Comparison of ENCODE assay signal across 13 mouse cellular contexts in the genomic region with DNA sequence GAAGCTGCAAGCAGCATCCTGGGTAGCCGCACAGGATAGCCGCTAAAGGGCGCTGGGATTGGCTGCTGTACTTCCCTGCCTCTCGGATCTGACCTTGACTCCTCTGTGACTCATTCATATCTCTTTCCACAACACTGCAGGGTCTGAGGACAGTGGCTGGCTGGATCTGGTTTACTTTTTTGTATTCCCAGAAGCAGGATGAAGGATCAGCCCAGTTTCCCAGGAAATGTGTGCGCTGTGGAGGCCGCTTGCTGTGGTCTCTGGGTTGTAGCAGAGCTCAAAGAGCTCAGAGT. TPM values are rescaled to one million over a fixed set of nuclear protein-coding genes. Genes with fewer than 3 reads are reported as not detected.
A peak's percentile ranks its signal among the peaks of the same experiment; 100 is the strongest.
DNase-seq lines count a peak whose midpoint lies in the region; ATAC-seq and TF ChIP-seq lines count a peak whose summit lies in the region.
"Had no signal": no experiment of that assay in that cellular context is flagged by ENCODE, and none has a peak within 500 bp of the region (broad histone marks: within the 10 kb centered on the region; RNA-seq: fewer than 3 reads in every experiment).

No protein-coding gene starts in this region.

- no peak overlapping the region for H3K27ac ChIP-seq in lung, embryonic 14.5 days (ENCODE audit: low read depth)
- no peak overlapping the region for H3K27ac ChIP-seq in ES-Bruce4 (ENCODE audit: insufficient read depth, low read length)
- no peak overlapping the region for H3K27ac ChIP-seq in liver, embryonic 11.5 days (ENCODE audit: low read depth, low read length)
- H3K27ac ChIP-seq: forebrain, embryonic 10.5 days; heart, embryonic 10.5 days; macrophage had no signal

- peak; percentile 74 for TF ChIP-seq EP300 in ES-Bruce4 (IDR thresholded peaks at IDR 0.05; ENCODE audit: insufficient read depth, low read depth, low read length)

- peak; percentile 39; the same call in 1 of the 2 replicates for ATAC-seq in lung, embryonic 14.5 days (ENCODE audit: insufficient read depth)
- 0 out of 2 replicates have a peak, but pooled peaks have one; percentile 18 for ATAC-seq in liver, embryonic 11.5 days (replicated peaks; ENCODE audit: low FRiP score)

- no peak overlapping the region for H3K4me2 ChIP-seq in lung, embryonic 14.5 days
- no peak overlapping the region for H3K4me2 ChIP-seq in liver, embryonic 11.5 days

- H3K9me3 ChIP-seq in lung, embryonic 14.5 days (ENCODE audit: low read depth, low read length) = no peaks in the 10 kb centered on the region
- H3K9me3 ChIP-seq in ES-Bruce4 (replicated peaks; ENCODE audit: control insufficient read depth, insufficient read depth, low read length, poor library complexity, severe bottlenecking) = no peaks in the 10 kb centered on the region
- H3K9me3 ChIP-seq in liver, embryonic 11.5 days (ENCODE audit: control insufficient read depth, low read length) = no peaks in the 10 kb centered on the region
- H3K9me3 ChIP-seq: forebrain, embryonic 10.5 days; heart, embryonic 10.5 days had no signal

- no peak overlapping the region for H3K4me3 ChIP-seq in lung, embryonic 14.5 days (ENCODE audit: low read depth, low read length)
- H3K4me3 ChIP-seq in lung, adult 2 months (replicated peaks; ENCODE audit: extremely low read depth, low read depth, low read length) = no peak overlapping the region
- no peak overlapping the region for H3K4me3 ChIP-seq in ES-Bruce4 (ENCODE audit: low read depth, low read length)
- H3K4me3 ChIP-seq in liver, embryonic 11.5 days (ENCODE audit: low read depth, low read length) = no peak overlapping the region
- H3K4me3 ChIP-seq: forebrain, embryonic 10.5 days; heart, embryonic 10.5 days had no signal

- TF ChIP-seq CTCF in lung, embryonic 14.5 days (IDR thresholded peaks at IDR 0.05; ENCODE audit: low read depth) = no peak
- TF ChIP-seq CTCF in lung, adult 2 months (IDR thresholded peaks at IDR 0.05; ENCODE audit: insufficient read depth, low read length) = no peak
- TF ChIP-seq CTCF in ES-Bruce4 (IDR thresholded peaks at IDR 0.05; ENCODE audit: low read depth, low read length) = no peak

- peak; percentile 26 for DNase-seq in lung, embryonic 14.5 days
- DNase-seq in lung, adult 2 months = no peak
- DNase-seq in ZHBTc4 (ENCODE audit: low read depth, low spot score) = peak; percentile 92
- no peak for DNase-seq in liver, embryonic 11.5 days (ENCODE audit: low spot score)
- DNase-seq in cerebellum, adult 18-20 months = no peak
- DNase-seq in gastrocnemius, adult 8-10 months (ENCODE audit: low spot score in 2 of 2) = no peak
- DNase-seq: cerebellum, postnatal 25 days; kidney, adult 8-10 months; right cerebral cortex, postnatal 25 days had no signal

- 0 out of 2 replicates have a peak, but pooled peaks cover 3% of the 10 kb centered on the region for H3K4me1 ChIP-seq in lung, embryonic 14.5 days (ENCODE audit: insufficient read depth)
- H3K4me1 ChIP-seq in lung, adult 2 months (ENCODE audit: control insufficient read depth, insufficient read depth, low read length) = peaks cover 11% of the 10 kb centered on the region
- H3K4me1 ChIP-seq in ES-Bruce4 (ENCODE audit: control insufficient read depth, insufficient read depth, low read length) = peaks cover 10% of the 10 kb centered on the region
- H3K4me1 ChIP-seq in liver, embryonic 11.5 days (replicated peaks; ENCODE audit: control insufficient read depth, insufficient read depth, low read length) = peaks cover 12% of the 10 kb centered on the region

- no peaks in the 10 kb centered on the region for H3K27me3 ChIP-seq in lung, embryonic 14.5 days (ENCODE audit: insufficient read depth, low read length)
- H3K27me3 ChIP-seq in ES-Bruce4 (ENCODE audit: control insufficient read depth, insufficient read depth, low read length, poor library complexity, severe bottlenecking) = no peaks in the 10 kb centered on the region
- no peaks in the 10 kb centered on the region for H3K27me3 ChIP-seq in liver, embryonic 11.5 days (replicated peaks; ENCODE audit: control insufficient read depth, insufficient read depth, low read length)

- TF ChIP-seq POLR2A in lung, adult 2 months (IDR thresholded peaks at IDR 0.05; ENCODE audit: borderline replicate concordance, extremely low read depth, low read depth, low read length) = no peak
- TF ChIP-seq POLR2A in ES-Bruce4 (IDR thresholded peaks at IDR 0.05; ENCODE audit: insufficient read depth, low read length) = no peak

- 69% methylated on average over 6 of the region's 6 CpGs for WGBS in lung, embryonic 14.5 days
- WGBS in lung, adult 2 months = 55% methylated on average over 6 of the region's 6 CpGs
- WGBS in liver, embryonic 11.5 days = 73% methylated on average over 6 of the region's 6 CpGs

- H3K9ac ChIP-seq in lung, embryonic 14.5 days = no peak overlapping the region
- H3K9ac ChIP-seq in ES-Bruce4 (ENCODE audit: low read depth, poor library complexity, severe bottlenecking) = no peak overlapping the region
- no peak overlapping the region for H3K9ac ChIP-seq in liver, embryonic 11.5 days (ENCODE audit: low read depth, low read length)

- H3K36me3 ChIP-seq in lung, embryonic 14.5 days (ENCODE audit: insufficient read depth) = no peaks in the 10 kb centered on the region
- no peaks in the 10 kb centered on the region for H3K36me3 ChIP-seq in ES-Bruce4 (ENCODE audit: control insufficient read depth, insufficient read depth, low read length, poor library complexity, severe bottlenecking)
- no peaks in the 10 kb centered on the region for H3K36me3 ChIP-seq in liver, embryonic 11.5 days (ENCODE audit: control insufficient read depth, insufficient read depth, low read length)
- H3K36me3 ChIP-seq: forebrain, embryonic 10.5 days; heart, embryonic 10.5 days had no signal

RNA-seq across cellular contexts. Expression of a gene that starts 26.0 kb away (rescaled TPM):
- polyA plus RNA-seq in lung, embryonic 14.5 days (2014; fragmentation: Nextera tagmentation; extraction: Ambion mirVana) = 8.7 and 9.6 TPM in 2 replicates
- polyA plus RNA-seq in lung, adult 2 months (2012; rRNA removed) = 9.5 and 12.7 TPM in 2 replicates
- 10.2 and 11.9 TPM in 2 replicates for polyA plus RNA-seq in ES-Bruce4 (2011; ENCODE audit: insufficient read depth, insufficient read length, low read depth, missing spikeins)
- polyA plus RNA-seq in liver, embryonic 11.5 days (2014; fragmentation: Nextera tagmentation; extraction: Ambion mirVana) = 21.9 and 23.2 TPM in 2 replicates
- 10 to 100 TPM in 3 of 4 experiments, 1 to 10 TPM in 1; 7.7 to 14.5 (median 13.0) TPM for total RNA-seq in gastrocnemius, adult 8-10 months (2022)

Comparison
In these comparisons a context has a peak if more than half of its experiments do, and no peak if none do; other contexts are left out.
1. DNase-seq: peak in lung, embryonic 14.5 days (single experiment) and ZHBTc4 (single experiment); none in lung, adult 2 months (single experiment), liver, embryonic 11.5 days (single experiment), cerebellum, adult 18-20 months (0 of 2) and gastrocnemius, adult 8-10 months (0 of 2).